Mouse (Mus musculus) embryonic fibroblast, embryonic 13.5 days (primary cell): ENCODE measurements around the gene Ost4. TPM values are rescaled to one million over a fixed set of nuclear protein-coding genes. Genes with fewer than 3 reads are reported as not detected.

Experiments used
- H3K27ac ChIP-seq: 2 replicates; pipeline ENCODE4 v1.5.1; 2012; ENCODE audit warnings: low read length, control low read depth, inconsistent platforms; ENCODE audit not compliant: insufficient read depth
- H3K4me1 ChIP-seq: 2 replicates; pipeline ENCODE4 v1.6.1; 2011; ENCODE audit warnings: low read length; ENCODE audit not compliant: control insufficient read depth, insufficient read depth
- H3K4me3 ChIP-seq: 2 replicates; pipeline ENCODE4 v1.5.1; 2011; ENCODE audit warnings: mild to moderate bottlenecking, control low read depth, low read length; ENCODE audit not compliant: insufficient read depth
- CTCF ChIP-seq: IDR thresholded peaks from 2 replicates; pipeline ENCODE4 v1.5.1; 2011; ENCODE audit warnings: mild to moderate bottlenecking, control low read depth, low read length, moderate library complexity, borderline replicate concordance; ENCODE audit not compliant: insufficient read depth
- POLR2A ChIP-seq: IDR thresholded peaks from 2 replicates; pipeline ENCODE4 v1.6.1; 2011; ENCODE audit warnings: low read depth, mild to moderate bottlenecking, control low read depth, low read length, moderate library complexity
- polyA plus RNA-seq: library from polyadenylated mRNA; stranded (reverse); fragments of >200 nt; gene quantifications from 2 replicates; pipeline ENCODE4 v1.2.4, GENCODE M21; 2011; ENCODE audit warnings: low read depth; ENCODE audit not compliant: missing spikeins, insufficient read length

Ost4 gene
- polyA plus RNA-seq, 1 experiment = 354 TPM

DNA sequence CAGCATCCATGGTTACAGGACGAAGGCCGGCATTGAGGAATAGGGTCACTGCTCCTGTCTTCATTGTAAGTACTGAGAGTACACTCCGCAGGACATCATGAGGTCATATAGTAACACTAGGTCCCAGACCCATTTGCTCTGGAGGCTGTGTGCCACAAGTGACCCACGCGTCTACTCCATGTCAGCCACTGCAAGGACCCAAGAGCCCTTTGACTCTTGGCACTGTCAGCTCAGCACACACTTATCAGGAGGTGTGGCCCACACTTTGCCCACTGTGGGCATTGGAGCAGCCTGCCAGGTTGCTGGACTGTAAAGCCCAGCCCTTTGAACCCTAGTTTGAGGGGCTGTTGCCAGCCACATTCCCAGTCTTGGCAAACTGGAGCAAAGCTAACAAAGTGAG, 17.6 kb upstream of the Ost4 start:
- Histone ChIP-seq H3K4me1 (peaks cover 3% of the 10 kb centered on the region; the same call in 1 of the 2 replicates), H3K27ac (no peak overlapping the region), H3K4me3 (no peak overlapping the region)
- TF ChIP-seq CTCF = no peak
- TF ChIP-seq POLR2A = no peak

DNA sequence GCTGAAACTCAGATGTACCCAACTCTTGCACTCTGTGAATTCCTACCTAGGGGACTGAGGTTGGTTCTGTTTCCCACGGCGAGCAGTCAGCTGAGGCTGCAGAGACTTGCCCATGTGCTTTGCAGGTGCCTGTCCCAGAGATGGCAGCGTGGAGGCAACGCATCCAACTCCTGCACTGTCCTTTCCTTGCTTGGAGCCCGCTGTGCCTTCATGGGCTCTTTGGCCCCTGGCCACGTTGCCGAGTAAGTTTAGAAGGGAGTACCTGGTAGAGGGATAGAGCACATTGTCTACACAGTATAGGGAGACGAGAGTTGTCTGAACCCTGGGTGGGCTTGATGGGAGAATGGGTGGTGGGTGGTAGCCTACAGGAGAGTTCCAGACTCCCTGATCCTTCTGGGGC, 17.0 kb upstream of the Ost4 start:
- no peak overlapping the region for H3K4me3 ChIP-seq
- TF ChIP-seq POLR2A (no peak), CTCF (no peak)
- peaks cover 3% of the 10 kb centered on the region; the same call in 1 of the 2 replicates for H3K4me1 ChIP-seq
- no peak overlapping the region for H3K27ac ChIP-seq

DNA sequence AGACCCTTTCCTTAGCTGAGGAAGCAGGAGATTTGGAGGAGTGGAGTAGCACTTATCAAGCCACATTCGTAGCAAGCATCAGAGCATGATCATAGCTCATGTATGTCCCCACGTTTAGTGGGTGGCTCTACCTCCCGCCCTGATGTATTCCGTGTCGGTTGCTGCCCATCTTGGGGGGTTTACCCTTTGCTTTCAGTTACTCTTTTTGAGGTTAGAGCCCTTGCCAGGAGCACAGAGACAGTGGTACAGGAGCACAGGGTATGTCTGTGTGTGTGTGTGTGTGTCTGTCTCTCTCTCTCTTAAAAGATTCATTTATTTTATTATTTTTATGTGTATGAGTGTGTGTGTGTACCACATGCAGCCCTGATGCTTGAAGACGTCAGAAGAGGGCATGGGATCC, 15.5 kb upstream of the Ost4 start:
- Histone ChIP-seq H3K4me3 (no peak overlapping the region), H3K27ac (no peak overlapping the region), H3K4me1 (peaks cover 3% of the 10 kb centered on the region; the same call in 1 of the 2 replicates)
- no peak for TF ChIP-seq CTCF
- TF ChIP-seq POLR2A = no peak

- Histone ChIP-seq H3K4me1 (peaks cover 3% of the 10 kb centered on the region; the same call in 1 of the 2 replicates), H3K4me3 (no peak overlapping the region), H3K27ac (no peak overlapping the region)
- TF ChIP-seq POLR2A (no peak), CTCF (no peak)
These were observed 15.0 kb upstream of the Ost4 start for GRCm38 (mm10) chr5:30922581-30923041.

- TF ChIP-seq CTCF (peak; percentile 83), POLR2A (peak; percentile 64)
These were observed 13.9 kb upstream of the Ost4 start, which contains the start of gene Khk for GRCm38 (mm10) chr5:30921256-30922033. Gene Khk (plus strand): TSS chr5:30921431.

GRCm38 (mm10) chr5:30920621-30921020, 13.0 kb upstream of the Ost4 start:
- Histone ChIP-seq H3K4me1 (peaks cover 3% of the 10 kb centered on the region; the same call in 1 of the 2 replicates), H3K4me3 (no peak overlapping the region), H3K27ac (no peak overlapping the region)
- TF ChIP-seq POLR2A = no peak
- TF ChIP-seq CTCF = no peak

More at GRCm38 (mm10) chr5:30921256-30922033, 13.9 kb upstream of the Ost4 start, which contains the start of gene Khk:
- no peak within 1 kb of the TSS for H3K27ac ChIP-seq
- H3K4me1 ChIP-seq = peaks cover 3% of the 10 kb centered on the region; the same call in 1 of the 2 replicates
- H3K4me3 ChIP-seq = peak within 1 kb of the TSS; percentile 49

DNA sequence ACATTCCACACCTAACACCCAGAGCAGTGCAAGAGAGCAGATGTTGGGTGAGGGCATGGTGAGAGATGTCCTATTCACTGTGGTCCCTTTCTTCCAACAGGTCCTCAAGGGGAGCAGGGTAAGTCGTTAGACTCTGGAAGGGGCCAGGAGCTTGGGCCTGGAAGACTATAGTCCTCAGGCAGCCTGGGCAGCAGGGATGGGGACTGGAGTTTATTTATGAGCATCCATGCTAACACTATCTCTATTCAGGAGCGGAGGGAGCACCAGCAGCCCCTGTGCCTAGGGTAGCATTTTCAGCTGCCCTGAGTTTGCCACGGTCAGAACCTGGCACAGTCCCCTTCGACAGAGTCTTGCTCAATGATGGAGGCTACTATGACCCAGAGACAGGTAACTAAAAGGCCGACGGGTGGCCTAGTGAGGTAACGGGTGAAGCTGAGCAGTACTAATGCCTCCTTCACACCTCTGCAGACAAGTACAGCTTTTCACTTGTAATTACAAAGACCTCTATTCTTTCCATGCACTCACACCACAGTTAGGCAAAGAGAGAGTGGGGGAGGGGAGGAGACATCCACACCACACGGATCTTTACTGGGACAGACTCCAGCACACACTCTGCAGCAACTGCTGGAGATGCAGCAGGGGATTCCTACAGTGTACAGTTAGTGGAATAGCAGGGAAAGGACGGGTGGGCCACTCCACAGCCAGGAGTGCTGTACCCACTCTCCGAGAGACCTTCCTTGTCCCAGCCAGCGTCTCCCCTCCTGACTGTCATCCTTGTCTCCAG, 12.4 kb upstream of the Ost4 start:
- Histone ChIP-seq H3K27ac (no peak overlapping the region), H3K4me3 (no peak overlapping the region), H3K4me1 (peaks cover 3% of the 10 kb centered on the region; the same call in 1 of the 2 replicates)
- TF ChIP-seq CTCF (no peak), POLR2A (no peak)

GRCm38 (mm10) chr5:30918691-30919090, 11.1 kb upstream of the Ost4 start:
- H3K4me3 ChIP-seq = no peak overlapping the region
- H3K27ac ChIP-seq = no peak overlapping the region
- peaks cover 3% of the 10 kb centered on the region; the same call in 1 of the 2 replicates for H3K4me1 ChIP-seq
- no peak for TF ChIP-seq POLR2A
- no peak for TF ChIP-seq CTCF

- no peak overlapping the region for H3K4me3 ChIP-seq
- H3K27ac ChIP-seq = no peak overlapping the region
- TF ChIP-seq CTCF = no peak
- no peak for TF ChIP-seq POLR2A
- peaks cover 3% of the 10 kb centered on the region; the same call in 1 of the 2 replicates for H3K4me1 ChIP-seq
These were observed 10.5 kb upstream of the Ost4 start for GRCm38 (mm10) chr5:30917891-30918670.
